Mouse (Mus musculus) heart, adult 10 weeks (tissue): ENCODE measurements around the gene Kif13a. TPM values are rescaled to one million over a fixed set of nuclear protein-coding genes. Genes with fewer than 3 reads are reported as not detected.

Experiments used
- polyA plus RNA-seq: library from polyadenylated mRNA; stranded (reverse); fragments of 350-450 nt; fragmentation: Illumina TruSeq; extraction: RNeasy Lipid Tissue Mini Kit (QIAGEN cat#74804); gene quantifications from one replicate; pipeline ENCODE4 v1.2.3, GENCODE M21; 2014; ENCODE audit warnings: low read depth, low replicate concordance

Gene Kif13a
- polyA plus RNA-seq, result 98.6 TPM

GRCm38 (mm10) chr13:46929719-46930658 lies at the start of gene Kif13a:
Gene Kif13a, minus strand, starts transcription at chr13:46929867.

GRCm38 (mm10) chr13:46727837-46728268 lies 201.8 kb downstream of the Kif13a start, which contains the start of gene Nup153:
Gene Nup153, minus strand, starts transcription at chr13:46727940.

Other genes starting within 250 kb of the Kif13a start
- gene Nup153, start 201.9 kb downstream of the Kif13a start, polyA plus RNA-seq, result 21.6 TPM
- gene Nhlrc1, start 85.0 kb upstream of the Kif13a start, polyA plus RNA-seq, result 7.1 TPM
- 10.5 TPM for gene Kdm1b, start 113.6 kb upstream of the Kif13a start, polyA plus RNA-seq
- 5.7 TPM for gene Tpmt, start 114.9 kb upstream of the Kif13a start, polyA plus RNA-seq
- gene Dek, start 176.3 kb upstream of the Kif13a start, polyA plus RNA-seq, result 46.5 TPM
- 14.0 TPM for gene Rnf144b, start 192.8 kb upstream of the Kif13a start, polyA plus RNA-seq